Mouse (Mus musculus): ENCODE data around the gene Sucnr1. TPM values are rescaled to one million over a fixed set of nuclear protein-coding genes. Genes with fewer than 3 reads are reported as not detected.

Gene Sucnr1
- total and polyA plus RNA-seq, 2 experiments: 27.1 to 45.3 TPM

DNA sequence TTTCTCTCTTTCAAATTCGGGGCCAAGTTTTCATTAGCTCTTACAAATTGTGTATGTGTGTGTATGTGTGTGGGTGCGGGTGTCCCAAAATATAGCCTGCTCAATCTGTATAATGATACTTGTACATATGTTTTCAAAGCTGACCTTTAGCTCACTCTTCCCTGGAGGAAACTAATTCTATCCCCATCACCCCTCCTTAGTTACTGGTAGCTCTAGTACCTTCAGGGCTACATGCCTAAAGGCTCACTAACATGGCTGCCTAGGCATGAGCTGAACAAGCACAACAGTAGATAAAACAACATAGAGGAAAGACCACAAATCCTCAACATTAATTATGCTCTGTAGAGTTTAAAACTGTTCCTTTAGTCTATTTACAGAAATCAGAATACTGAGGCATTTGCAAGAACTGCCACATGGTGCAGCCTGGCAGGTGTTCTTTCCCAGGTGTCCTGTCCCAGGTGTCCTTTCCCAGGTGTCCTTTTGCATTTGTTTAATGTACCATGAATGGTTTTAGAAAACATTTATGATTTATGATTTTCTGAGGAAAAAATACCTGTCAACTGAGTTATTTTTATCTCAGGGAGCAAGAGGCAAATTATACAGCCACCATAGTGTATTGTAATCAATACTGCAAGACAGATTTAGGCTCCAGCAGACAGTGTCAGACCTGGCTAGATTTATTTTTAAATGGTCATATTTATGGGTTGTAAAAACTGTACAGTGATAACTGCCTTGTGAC lies 24.4 kb upstream of the Sucnr1 start:
- H3K4me1 ChIP-seq (ENCODE audit: control insufficient read depth, insufficient read depth, low read length): peaks cover 20% of the 10 kb centered on the region
- peak overlapping the region; percentile 15 for H3K27ac ChIP-seq (replicated peaks; ENCODE audit: insufficient read depth, low read depth, low read length)
- no peaks in the 10 kb centered on the region for H3K36me3 ChIP-seq (ENCODE audit: control insufficient read depth, insufficient read depth, low read length)
- no peak overlapping the region for H3K9ac ChIP-seq (ENCODE audit: low read depth, low read length)
- DNase-seq (ENCODE audit: extremely low read depth, low read depth, low spot score): no peak
- no peak overlapping the region for H3K4me3 ChIP-seq (ENCODE audit: insufficient read depth, low read depth, low read length)
- WGBS: 88% methylated on average over 2 of the region's 2 CpGs
- no peak for TF ChIP-seq POLR2A (IDR thresholded peaks at IDR 0.05; ENCODE audit: extremely low read depth, insufficient read depth, low read length)
- no peak for TF ChIP-seq CTCF (IDR thresholded peaks at IDR 0.05; ENCODE audit: low read depth, low read length)
- no peaks in the 10 kb centered on the region for H3K27me3 ChIP-seq (ENCODE audit: control insufficient read depth, insufficient read depth, low read length)
- H3K79me2 ChIP-seq (ENCODE audit: control insufficient read depth, insufficient read depth, low read length): no peaks in the 10 kb centered on the region

DNA sequence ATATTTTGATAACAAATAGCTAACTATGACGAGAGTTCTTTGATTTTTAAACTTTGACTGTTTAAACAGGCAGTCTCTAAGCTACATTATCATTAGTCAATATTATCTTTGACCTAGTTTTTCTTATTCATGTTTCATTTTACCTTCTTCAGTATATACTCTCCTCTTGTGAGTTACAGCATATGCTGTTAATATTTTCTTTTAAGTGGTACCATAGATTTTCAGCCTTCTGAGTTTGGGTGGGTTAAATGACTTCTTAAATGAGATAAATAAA lies 23.9 kb upstream of the Sucnr1 start:
- Histone ChIP-seq H3K4me3 (ENCODE audit: insufficient read depth, low read depth, low read length) (no peak overlapping the region), H3K4me1 (ENCODE audit: control insufficient read depth, insufficient read depth, low read length) (peaks cover 20% of the 10 kb centered on the region), H3K27me3 (ENCODE audit: control insufficient read depth, insufficient read depth, low read length) (no peaks in the 10 kb centered on the region), H3K79me2 (ENCODE audit: control insufficient read depth, insufficient read depth, low read length) (no peaks in the 10 kb centered on the region), H3K27ac (replicated peaks; ENCODE audit: insufficient read depth, low read depth, low read length) (no peak overlapping the region), H3K36me3 (ENCODE audit: control insufficient read depth, insufficient read depth, low read length) (no peaks in the 10 kb centered on the region), H3K9ac (ENCODE audit: low read depth, low read length) (no peak overlapping the region)
- TF ChIP-seq POLR2A (IDR thresholded peaks at IDR 0.05; ENCODE audit: extremely low read depth, insufficient read depth, low read length) (no peak), CTCF (IDR thresholded peaks at IDR 0.05; ENCODE audit: low read depth, low read length) (no peak)
- DNase-seq (ENCODE audit: extremely low read depth, low read depth, low spot score): peak; percentile 68
- 11% methylated on average over 1 of the region's 1 CpGs for WGBS

DNA sequence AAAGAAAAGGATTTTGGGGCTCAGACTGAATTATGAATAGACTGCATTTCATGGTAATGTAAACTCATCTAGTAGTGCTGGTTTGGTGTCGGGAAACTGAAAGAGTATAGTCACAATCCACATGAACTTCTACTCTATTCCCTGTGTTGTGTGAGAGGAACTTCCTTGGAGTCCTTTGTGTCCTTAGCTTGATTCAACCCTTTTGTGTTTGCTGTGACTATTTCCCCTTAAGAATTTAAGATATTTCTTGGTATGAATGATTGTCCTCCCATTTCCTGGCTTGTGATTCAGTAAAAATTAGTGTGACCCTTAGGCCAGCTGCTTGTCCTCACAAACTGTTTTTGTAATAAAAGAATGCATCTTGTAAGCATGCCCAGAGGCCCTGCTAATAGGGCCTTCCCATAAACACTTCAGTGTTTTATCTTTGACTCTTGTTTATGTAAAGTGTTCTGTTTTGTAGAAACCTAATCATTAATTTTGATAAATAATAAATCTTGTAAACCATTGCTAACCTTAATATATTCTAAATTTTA lies 2.7 kb upstream of the Sucnr1 start:
- WGBS: 88% methylated on average over 1 of the region's 1 CpGs
- TF ChIP-seq CTCF (IDR thresholded peaks at IDR 0.05; ENCODE audit: low read depth, low read length) (no peak), POLR2A (IDR thresholded peaks at IDR 0.05; ENCODE audit: extremely low read depth, insufficient read depth, low read length) (no peak)
- no peaks in the 10 kb centered on the region for H3K36me3 ChIP-seq (ENCODE audit: control insufficient read depth, insufficient read depth, low read length)
- no peak overlapping the region for H3K9ac ChIP-seq (ENCODE audit: low read depth, low read length)
- no peaks in the 10 kb centered on the region for H3K27me3 ChIP-seq (ENCODE audit: control insufficient read depth, insufficient read depth, low read length)
- no peaks in the 10 kb centered on the region for H3K4me1 ChIP-seq (ENCODE audit: control insufficient read depth, insufficient read depth, low read length)
- DNase-seq (ENCODE audit: extremely low read depth, low read depth, low spot score): peak; percentile 53
- H3K79me2 ChIP-seq (ENCODE audit: control insufficient read depth, insufficient read depth, low read length): no peaks in the 10 kb centered on the region; the same call in 1 of the 2 replicates
- no peak overlapping the region for H3K27ac ChIP-seq (replicated peaks; ENCODE audit: insufficient read depth, low read depth, low read length)
- H3K4me3 ChIP-seq (ENCODE audit: insufficient read depth, low read depth, low read length): no peak overlapping the region

GRCm38 (mm10) chr3:60080572-60080971 lies 1.1 kb upstream of the Sucnr1 start:
- no peaks in the 10 kb centered on the region for H3K36me3 ChIP-seq (ENCODE audit: control insufficient read depth, insufficient read depth, low read length)
- no peaks in the 10 kb centered on the region for H3K4me1 ChIP-seq (ENCODE audit: control insufficient read depth, insufficient read depth, low read length)
- no peak overlapping the region for H3K27ac ChIP-seq (replicated peaks; ENCODE audit: insufficient read depth, low read depth, low read length)
- peaks cover 3% of the 10 kb centered on the region; the same call in 1 of the 2 replicates for H3K79me2 ChIP-seq (ENCODE audit: control insufficient read depth, insufficient read depth, low read length)
- WGBS: 74% methylated on average over 4 of the region's 4 CpGs
- no peak overlapping the region for H3K9ac ChIP-seq (ENCODE audit: low read depth, low read length)
- no peak overlapping the region for H3K4me3 ChIP-seq (ENCODE audit: insufficient read depth, low read depth, low read length)
- H3K27me3 ChIP-seq (ENCODE audit: control insufficient read depth, insufficient read depth, low read length): no peaks in the 10 kb centered on the region
- TF ChIP-seq CTCF (IDR thresholded peaks at IDR 0.05; ENCODE audit: low read depth, low read length) (no peak), POLR2A (IDR thresholded peaks at IDR 0.05; ENCODE audit: extremely low read depth, insufficient read depth, low read length) (no peak)
- no peak for DNase-seq (ENCODE audit: extremely low read depth, low read depth, low spot score)

DNA sequence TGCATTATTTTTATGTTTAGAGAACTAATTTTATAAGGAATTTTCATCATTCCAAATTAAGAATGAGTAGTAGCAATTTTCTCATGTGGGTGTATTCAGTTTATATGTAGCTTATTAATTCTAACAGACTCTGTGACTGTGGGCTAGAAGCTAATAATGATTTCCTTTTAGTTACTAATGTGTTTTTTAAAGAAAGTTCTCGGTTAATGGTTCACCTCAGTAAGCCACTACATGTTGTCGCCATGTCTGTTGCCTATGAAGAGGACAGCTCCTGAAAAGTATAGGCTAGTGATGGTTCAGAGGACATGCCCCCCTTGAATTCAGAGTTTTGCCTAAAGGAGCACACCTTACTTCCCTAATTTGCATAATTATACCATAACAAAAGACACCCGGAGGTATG lies 1.1 kb downstream of the Sucnr1 start:
- no peaks in the 10 kb centered on the region for H3K4me1 ChIP-seq (ENCODE audit: control insufficient read depth, insufficient read depth, low read length)
- H3K36me3 ChIP-seq (ENCODE audit: control insufficient read depth, insufficient read depth, low read length): peaks cover 6% of the 10 kb centered on the region
- no peak for TF ChIP-seq CTCF (IDR thresholded peaks at IDR 0.05; ENCODE audit: low read depth, low read length)
- no peak for TF ChIP-seq POLR2A (IDR thresholded peaks at IDR 0.05; ENCODE audit: extremely low read depth, insufficient read depth, low read length)
- peak; percentile 59 for DNase-seq (ENCODE audit: extremely low read depth, low read depth, low spot score)
- H3K27ac ChIP-seq (replicated peaks; ENCODE audit: insufficient read depth, low read depth, low read length): no peak overlapping the region
- H3K4me3 ChIP-seq (ENCODE audit: insufficient read depth, low read depth, low read length): peak overlapping the region; percentile 59; the same call in 1 of the 2 replicates
- peaks cover 3% of the 10 kb centered on the region; the same call in 1 of the 2 replicates for H3K79me2 ChIP-seq (ENCODE audit: control insufficient read depth, insufficient read depth, low read length)
- no peaks in the 10 kb centered on the region for H3K27me3 ChIP-seq (ENCODE audit: control insufficient read depth, insufficient read depth, low read length)
- no peak overlapping the region for H3K9ac ChIP-seq (ENCODE audit: low read depth, low read length)
- 74% methylated on average over 3 of the region's 3 CpGs for WGBS

GRCm38 (mm10) chr3:60085729-60086128 lies 4.1 kb downstream of the Sucnr1 start:
- 92% methylated on average over 2 of the region's 2 CpGs for WGBS
- DNase-seq (ENCODE audit: extremely low read depth, low read depth, low spot score): no peak
- TF ChIP-seq CTCF (IDR thresholded peaks at IDR 0.05; ENCODE audit: low read depth, low read length) (no peak), POLR2A (IDR thresholded peaks at IDR 0.05; ENCODE audit: extremely low read depth, insufficient read depth, low read length) (no peak)
- no peak overlapping the region for H3K9ac ChIP-seq (ENCODE audit: low read depth, low read length)
- peaks cover 8% of the 10 kb centered on the region for H3K36me3 ChIP-seq (ENCODE audit: control insufficient read depth, insufficient read depth, low read length)
- H3K27me3 ChIP-seq (ENCODE audit: control insufficient read depth, insufficient read depth, low read length): no peaks in the 10 kb centered on the region
- no peak overlapping the region for H3K27ac ChIP-seq (replicated peaks; ENCODE audit: insufficient read depth, low read depth, low read length)
- H3K79me2 ChIP-seq (ENCODE audit: control insufficient read depth, insufficient read depth, low read length): peaks cover 3% of the 10 kb centered on the region; the same call in 1 of the 2 replicates
- no peak overlapping the region for H3K4me3 ChIP-seq (ENCODE audit: insufficient read depth, low read depth, low read length)
- H3K4me1 ChIP-seq (ENCODE audit: control insufficient read depth, insufficient read depth, low read length): no peaks in the 10 kb centered on the region; the same call in 1 of the 2 replicates

All from liver, adult 2 months (tissue).